28 mouse cellular contexts compared by ENCODE assay signal in the genomic region with DNA sequence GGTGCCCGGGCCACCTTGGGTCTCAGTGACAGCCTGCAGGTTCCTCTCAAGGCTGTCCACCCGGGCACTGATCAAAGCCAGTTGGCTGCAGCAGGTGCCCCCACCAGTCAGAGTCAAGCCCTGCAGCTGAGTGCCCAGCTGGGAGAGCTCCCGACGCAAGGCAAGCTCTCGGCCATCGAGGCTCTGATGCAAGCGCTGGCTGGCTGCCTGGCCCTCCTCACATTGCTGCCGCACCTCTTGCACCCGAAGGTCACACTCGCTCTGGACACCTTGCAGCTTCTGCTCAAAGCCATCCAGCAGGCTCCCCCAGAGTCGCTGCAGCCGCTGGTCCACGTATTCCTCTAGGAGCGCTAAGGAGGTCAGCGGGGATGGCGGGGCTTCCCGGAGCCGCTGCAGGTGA. TPM values are rescaled to one million over a fixed set of nuclear protein-coding genes. Genes with fewer than 3 reads are reported as not detected.
DNase-seq lines count a peak whose midpoint lies in the region; ATAC-seq and TF ChIP-seq lines count a peak whose summit lies in the region.
"Had no signal": no experiment of that assay in that cellular context is flagged by ENCODE, and none has a peak within 500 bp of the region (broad histone marks: within the 10 kb centered on the region; RNA-seq: fewer than 3 reads in every experiment).

No protein-coding gene starts in this region.

- no peaks in the 10 kb centered on the region for H3K9me3 ChIP-seq in lung, postnatal 0 days (ENCODE audit: low read length)
- H3K9me3 ChIP-seq: forebrain, embryonic 10.5 days; heart, embryonic 15.5 days; hindbrain, embryonic 15.5 days; limb, embryonic 15.5 days; midbrain, embryonic 10.5 days; neural tube, embryonic 13.5 days had no signal

- no peak overlapping the region for H3K9ac ChIP-seq in lung, postnatal 0 days (replicated peaks; ENCODE audit: low read depth)
- H3K9ac ChIP-seq: heart, embryonic 15.5 days; hindbrain, embryonic 15.5 days; limb, embryonic 15.5 days; lung, embryonic 14.5 days; neural tube, embryonic 13.5 days had no signal

- TF ChIP-seq EP300 in lung, postnatal 0 days (IDR thresholded peaks at IDR 0.05): no peak

- H3K27ac ChIP-seq in lung, postnatal 0 days (ENCODE audit: low read length): no peak overlapping the region
- H3K27ac ChIP-seq: forebrain, embryonic 10.5 days; heart, embryonic 15.5 days; hindbrain, embryonic 15.5 days; kidney, postnatal 0 days; limb, embryonic 15.5 days; midbrain, embryonic 10.5 days; neural tube, embryonic 13.5 days had no signal

- no peak for TF ChIP-seq CTCF in lung, postnatal 0 days (IDR thresholded peaks at IDR 0.05)

- DNase-seq in adrenal gland, adult 2 months: peak; percentile 44
- no peak for DNase-seq in adrenal gland, adult 18-20 months (ENCODE audit: low spot score in 2 of 2)
- peak; percentile 46 to 60 for DNase-seq in cerebellum, postnatal 10 days
- DNase-seq in lung, postnatal 0 days (ENCODE audit: low spot score): peak; percentile 39
- DNase-seq in lung, postnatal 36 days: no peak
- DNase-seq in layer of hippocampus, postnatal 36 days: no peak
- DNase-seq: cerebellum, adult 9-10 months; gastrocnemius, postnatal 25 days; heart, postnatal 4 days; kidney, adult 2 months; layer of hippocampus, adult 9-11 months; left cerebral cortex, postnatal 4 days; lung, embryonic 14.5 days; retina, postnatal 1 day; right cerebral cortex, postnatal 25 days; thymus, postnatal 25 days had no signal

- 0 out of 2 replicates have a peak, but pooled peaks cover 3% of the 10 kb centered on the region for H3K4me1 ChIP-seq in lung, postnatal 0 days (ENCODE audit: insufficient read depth, low read depth, low read length)

- 56% methylated on average over 18 of the region's 18 CpGs for WGBS in lung, postnatal 0 days

- no peak for ATAC-seq in cerebellum, adult (ENCODE audit: insufficient number of reproducible peaks, low FRiP score, low TSS enrichment)
- 0 out of 2 replicates have a peak, but pooled peaks have one; percentile 32 for ATAC-seq in lung, postnatal 0 days
- ATAC-seq: forebrain, embryonic 16.5 days; midbrain, embryonic 16.5 days had no signal

- H3K4me3 ChIP-seq in lung, postnatal 0 days (ENCODE audit: low read depth, low read length): no peak overlapping the region
- H3K4me3 ChIP-seq: forebrain, embryonic 10.5 days; heart, embryonic 15.5 days; hindbrain, embryonic 15.5 days; limb, embryonic 15.5 days; midbrain, embryonic 10.5 days; myocyte; neural tube, embryonic 13.5 days had no signal

- no peaks in the 10 kb centered on the region for H3K36me3 ChIP-seq in lung, postnatal 0 days (ENCODE audit: insufficient read depth, low read length)
- H3K36me3 ChIP-seq: forebrain, embryonic 10.5 days; heart, embryonic 15.5 days; hindbrain, embryonic 15.5 days; neural tube, embryonic 13.5 days had no signal

- H3K4me2 ChIP-seq in lung, postnatal 0 days (replicated peaks; ENCODE audit: low read depth, low read length): no peak overlapping the region
- H3K4me2 ChIP-seq: heart, embryonic 15.5 days; hindbrain, embryonic 15.5 days; limb, embryonic 15.5 days; lung, embryonic 14.5 days; neural tube, embryonic 13.5 days had no signal

- H3K27me3 ChIP-seq in lung, postnatal 0 days (replicated peaks; ENCODE audit: insufficient read depth, low read length): peaks cover 21% of the 10 kb centered on the region

RNA-seq across cellular contexts. Expression of a gene that starts 3.5 kb away (rescaled TPM):
- not detected for total RNA-seq in adrenal gland, adult 2 months (2021)
- polyA plus RNA-seq in adrenal gland, adult 2 months (2012; rRNA removed): 0.06 and 0.07 TPM in 2 replicates
- total RNA-seq in adrenal gland, adult 18-20 months (2021): not detected
- polyA plus RNA-seq in lung, postnatal 0 days (2015; fragmentation: Nextera tagmentation; extraction: Ambion mirVana): 0.36 and 0.52 TPM in 2 replicates
- under 1 TPM in 1 of 2 experiments, not detected in 1; 0.15 TPM for total RNA-seq in layer of hippocampus, postnatal 36 days (2021)
- polyA plus RNA-seq: kidney, adult 2 months; large intestine, adult 2 months; myocyte had no signal

RNA-seq across cellular contexts. Expression of a gene that starts 28.1 kb away (rescaled TPM):
- total RNA-seq in adrenal gland, adult 2 months (2021): 10 to 100 TPM; 43.2 to 48.5 TPM
- polyA plus RNA-seq in adrenal gland, adult 2 months (2012; rRNA removed): 27.6 and 38.0 TPM in 2 replicates
- total RNA-seq in adrenal gland, adult 18-20 months (2021): 10 to 100 TPM; 12.9 to 46.6 TPM
- polyA plus RNA-seq in lung, postnatal 0 days (2015; fragmentation: Nextera tagmentation; extraction: Ambion mirVana): 3.2 and 4.5 TPM in 2 replicates
- 1 to 10 TPM; 1.1 to 1.4 TPM for total RNA-seq in layer of hippocampus, postnatal 36 days (2021)
- polyA plus RNA-seq: forebrain, embryonic 16.5 days had no signal

RNA-seq across cellular contexts. Expression of a gene that starts 35.8 kb away (rescaled TPM):
- total RNA-seq in adrenal gland, adult 2 months (2021): 100 to 1,000 TPM in 1 of 2 experiments, 10 to 100 TPM in 1; 54.7 to 103 TPM
- polyA plus RNA-seq in adrenal gland, adult 2 months (2012; rRNA removed): 17.6 and 20.3 TPM in 2 replicates
- total RNA-seq in adrenal gland, adult 18-20 months (2021): 10 to 100 TPM; 50.5 to 91.1 TPM
- polyA plus RNA-seq in lung, postnatal 0 days (2015; fragmentation: Nextera tagmentation; extraction: Ambion mirVana): 7.2 and 10.9 TPM in 2 replicates
- total RNA-seq in layer of hippocampus, postnatal 36 days (2021): 100 to 1,000 TPM in 1 of 2 experiments, 10 to 100 TPM in 1; 92.9 to 124 TPM

Comparison
In these comparisons a context has a peak if more than half of its experiments do, and no peak if none do; other contexts are left out.
1. DNase-seq: peak in adrenal gland, adult 2 months (single experiment), cerebellum, postnatal 10 days (2 of 2) and lung, postnatal 0 days (single experiment); none in adrenal gland, adult 18-20 months (0 of 2), lung, postnatal 36 days (single experiment) and layer of hippocampus, postnatal 36 days (0 of 2).
2. RNA of a gene that starts 28.1 kb away (total RNA-seq): 43.2 to 48.5 TPM in adrenal gland, adult 2 months and 12.9 to 46.6 TPM in adrenal gland, adult 18-20 months; 1.1 to 1.4 TPM in layer of hippocampus, postnatal 36 days; every median in the first group is over 4 times any median in the second.